Mouse (Mus musculus) hindbrain, postnatal 0 days (tissue): ENCODE measurements around the gene Sytl1. TPM values are rescaled to one million over a fixed set of nuclear protein-coding genes. Genes with fewer than 3 reads are reported as not detected.

Source experiments
- ATAC-seq: fragments of 200-750 bp; cut with Nextera tagmentation; 2 replicates; pipeline ENCODE4 v1.8.0; 2017; ENCODE audit warnings: mild to moderate bottlenecking, moderate TSS enrichment, moderate library complexity
- DNase-seq: peaks from one replicate; pipeline ENCODE4 v3.0.0-alpha.2; 2015; ENCODE audit warnings: low spot score
- H3K27ac ChIP-seq: fragments of 300-500 bp; sonication (generic); 2 replicates; pipeline ENCODE4 v1.5.1; 2014; ENCODE audit warnings: mild to moderate bottlenecking
- H3K27me3 ChIP-seq: fragments of 300-500 bp; sonication (generic); 2 replicates; pipeline ENCODE4 v1.6.1; 2014; ENCODE audit warnings: low read length, mixed read lengths; ENCODE audit not compliant: insufficient read depth
- H3K36me3 ChIP-seq: fragments of 300-500 bp; sonication (generic); 2 replicates; pipeline ENCODE4 v1.6.1; 2014; ENCODE audit warnings: low read length, mixed read lengths; ENCODE audit not compliant: insufficient read depth
- H3K4me1 ChIP-seq: fragments of 300-500 bp; sonication (generic); 2 replicates; pipeline ENCODE4 v1.6.1; 2014; ENCODE audit warnings: antibody characterized with exemption, low read length, mixed read lengths; ENCODE audit not compliant: insufficient read depth
- H3K4me2 ChIP-seq: fragments of 300-500 bp; sonication (generic); 2 replicates; pipeline ENCODE4 v1.6.1; 2014; ENCODE audit warnings: low read depth, mild to moderate bottlenecking, low read length, moderate library complexity, mixed read lengths
- H3K4me3 ChIP-seq: fragments of 300-500 bp; sonication (generic); 2 replicates; pipeline ENCODE4 v1.5.1; 2014; ENCODE audit warnings: low read length
- H3K9ac ChIP-seq: fragments of 300-500 bp; sonication (generic); replicated peaks from 2 replicates; pipeline ENCODE4 v1.6.1; 2014; ENCODE audit warnings: mild to moderate bottlenecking, low read length, moderate library complexity, mixed read lengths
- H3K9me3 ChIP-seq: fragments of 300-500 bp; sonication (generic); 2 replicates; pipeline ENCODE4 v1.6.1; 2016; ENCODE audit warnings: low read length, mixed read lengths
- CTCF ChIP-seq: IDR thresholded peaks from 2 replicates; pipeline ENCODE4 v1.5.1; 2016; ENCODE audit warnings: antibody characterized with exemption, control low read depth, low read depth
- WGBS: fragments of 180-500 bp; shearing (Covaris S2); extraction: QIAGEN DNeasy Blood & Tissue Kit; methylation state at CpG from one replicate; pipeline ENCODE4 v1.1.7; 2014; 5-methylcytosine and 5-hydroxymethylcytosine counted together
- polyA plus RNA-seq: library from polyadenylated mRNA; unstranded; fragments of >200 nt; fragmentation: Nextera tagmentation; extraction: Ambion mirVana; gene quantifications from 2 replicates; pipeline ENCODE4 v1.2.1, GENCODE M21; 2015
- total RNA-seq: library from RNA; depleted of rRNA; stranded (reverse); fragments of >200 nt; gene quantifications from 2 replicates; pipeline ENCODE4 v1.2.3, GENCODE M21; 2014

Sytl1 gene
- total and polyA plus RNA-seq, 2 experiments from 2014 or later: 0.40 to 1.4 TPM

GRCm38 (mm10) chr4:133300421-133300820, 37.5 kb upstream of the Sytl1 start:
- no peak for DNase-seq
- Histone ChIP-seq H3K27ac (peak overlapping the region; percentile 89), H3K36me3 (peaks cover 14% of the 10 kb centered on the region)

GRCm38 (mm10) chr4:133299701-133300100, 36.8 kb upstream of the Sytl1 start:
- no peak for TF ChIP-seq CTCF
- peaks cover 21% of the 10 kb centered on the region for H3K36me3 ChIP-seq
- no peak overlapping the region for H3K9ac ChIP-seq
- DNase-seq (peak; percentile 82), ATAC-seq (peak; percentile 53)
- peaks cover 26% of the 10 kb centered on the region for H3K4me1 ChIP-seq
- peak overlapping the region; percentile 89 for H3K27ac ChIP-seq
- no peak overlapping the region for H3K4me3 ChIP-seq
- no peaks in the 10 kb centered on the region for H3K9me3 ChIP-seq
- no peaks in the 10 kb centered on the region for H3K27me3 ChIP-seq
- no peak overlapping the region for H3K4me2 ChIP-seq
- 45% methylated on average over 5 of the region's 5 CpGs for WGBS

More at GRCm38 (mm10) chr4:133300421-133300820, 37.5 kb upstream of the Sytl1 start:
- no peak overlapping the region for H3K4me2 ChIP-seq
- whole genome bisulfite sequencing: 65% methylated on average over 11 of the region's 11 CpGs
- TF ChIP-seq CTCF: no peak
- no peak for ATAC-seq
- no peaks in the 10 kb centered on the region for H3K27me3 ChIP-seq
- H3K9ac ChIP-seq: no peak overlapping the region
- H3K9me3 ChIP-seq: no peaks in the 10 kb centered on the region
- peaks cover 26% of the 10 kb centered on the region for H3K4me1 ChIP-seq
- no peak overlapping the region for H3K4me3 ChIP-seq

- 21% methylated on average over 12 of the region's 12 CpGs for WGBS
Observed at GRCm38 (mm10) chr4:133298516-133299365, 35.8 kb upstream of the Sytl1 start.

DNA sequence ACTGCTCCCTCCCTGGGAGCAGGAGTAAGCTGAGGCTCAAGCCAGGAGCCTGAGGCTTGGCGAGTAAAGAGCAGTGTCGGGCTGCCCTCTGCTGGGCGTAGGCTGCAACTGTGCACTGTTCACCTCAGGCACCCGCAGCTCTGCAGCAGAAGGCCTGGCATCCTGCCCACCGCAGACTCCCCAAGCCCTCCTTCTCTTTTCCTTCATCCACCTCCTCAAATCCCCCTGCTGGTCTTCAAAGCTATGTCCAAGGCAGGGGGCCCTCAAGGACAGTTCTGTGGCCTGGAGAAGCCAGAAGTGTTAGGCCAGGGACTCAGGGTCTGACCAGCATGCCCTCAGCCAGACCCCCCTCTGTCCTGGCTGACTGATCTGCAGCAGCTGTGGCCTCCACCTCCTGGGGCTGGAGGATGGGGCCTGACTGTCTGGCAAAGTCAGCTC, 34.9 kb upstream of the Sytl1 start:
- no peak overlapping the region for H3K4me2 ChIP-seq
- 0 out of 2 replicates have a peak overlapping the region, but pooled peaks have one; percentile 21 for H3K9ac ChIP-seq
- H3K4me1 ChIP-seq: peaks cover 31% of the 10 kb centered on the region
- ATAC-seq (peak; percentile 83), DNase-seq (peak; percentile 95)
- H3K27me3 ChIP-seq: no peaks in the 10 kb centered on the region
- peaks cover 21% of the 10 kb centered on the region for H3K36me3 ChIP-seq
- peak overlapping the region; percentile 89 for H3K27ac ChIP-seq
- peak; percentile 98 for TF ChIP-seq CTCF
- H3K9me3 ChIP-seq: no peaks in the 10 kb centered on the region
- no peak overlapping the region for H3K4me3 ChIP-seq
- WGBS: 4% methylated on average over 5 of the region's 5 CpGs

More at GRCm38 (mm10) chr4:133298516-133299365, 35.8 kb upstream of the Sytl1 start:
- Histone ChIP-seq H3K9me3 (no peaks in the 10 kb centered on the region), H3K27me3 (no peaks in the 10 kb centered on the region), H3K4me1 (peaks cover 26% of the 10 kb centered on the region), H3K27ac (peak overlapping the region; percentile 89), H3K4me3 (no peak overlapping the region), H3K9ac (no peak overlapping the region; the same call in 1 of the 2 replicates), H3K36me3 (peaks cover 21% of the 10 kb centered on the region), H3K4me2 (no peak overlapping the region)
- peak; percentile 69 for ATAC-seq
- no peak for TF ChIP-seq CTCF
- DNase-seq: peak; percentile 80

GRCm38 (mm10) chr4:133297360-133297759, 34.4 kb upstream of the Sytl1 start:
- no peak for TF ChIP-seq CTCF
- Histone ChIP-seq H3K4me2 (no peak overlapping the region), H3K9me3 (no peaks in the 10 kb centered on the region), H3K4me3 (no peak overlapping the region), H3K9ac (peak overlapping the region; percentile 21; the same call in 1 of the 2 replicates), H3K27ac (peak overlapping the region; percentile 26; the same call in 1 of the 2 replicates), H3K4me1 (peaks cover 31% of the 10 kb centered on the region), H3K36me3 (peaks cover 21% of the 10 kb centered on the region), H3K27me3 (no peaks in the 10 kb centered on the region)
- 64% methylated on average over 10 of the region's 10 CpGs for WGBS
- no peak for DNase-seq
- ATAC-seq: no peak

DNA sequence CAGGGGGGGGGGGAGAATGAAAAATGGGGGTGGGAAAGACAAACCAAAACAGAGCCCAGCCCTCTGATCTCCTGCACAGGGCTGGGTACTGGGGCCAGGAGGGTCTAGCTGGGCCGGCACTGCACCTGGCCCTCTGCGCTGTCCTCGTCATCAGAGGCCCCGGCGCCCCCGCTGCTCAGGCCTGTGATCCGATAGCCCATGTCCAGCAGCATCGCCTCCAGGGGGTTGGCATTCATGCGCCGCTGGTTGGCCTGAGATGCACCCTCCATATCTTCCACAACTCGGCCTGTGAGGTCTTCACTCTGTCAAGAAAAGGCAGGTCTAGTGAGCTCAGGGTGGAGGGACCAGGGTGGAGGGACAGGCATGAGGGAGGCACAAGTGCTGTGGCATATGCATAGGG, 31.2 kb upstream of the Sytl1 start:
- no peak overlapping the region for H3K27ac ChIP-seq
- H3K4me3 ChIP-seq: no peak overlapping the region
- DNase-seq (no peak), ATAC-seq (no peak)
- no peak overlapping the region; the same call in 1 of the 2 replicates for H3K9ac ChIP-seq
- TF ChIP-seq CTCF: no peak
- H3K9me3 ChIP-seq: no peaks in the 10 kb centered on the region
- peaks cover 22% of the 10 kb centered on the region for H3K4me1 ChIP-seq
- 37% methylated on average over 11 of the region's 11 CpGs for WGBS
- H3K36me3 ChIP-seq: peaks cover 14% of the 10 kb centered on the region
- no peaks in the 10 kb centered on the region for H3K27me3 ChIP-seq
- no peak overlapping the region for H3K4me2 ChIP-seq
